Mouse (Mus musculus): ENCODE data around the gene Ascc2.

DNA sequence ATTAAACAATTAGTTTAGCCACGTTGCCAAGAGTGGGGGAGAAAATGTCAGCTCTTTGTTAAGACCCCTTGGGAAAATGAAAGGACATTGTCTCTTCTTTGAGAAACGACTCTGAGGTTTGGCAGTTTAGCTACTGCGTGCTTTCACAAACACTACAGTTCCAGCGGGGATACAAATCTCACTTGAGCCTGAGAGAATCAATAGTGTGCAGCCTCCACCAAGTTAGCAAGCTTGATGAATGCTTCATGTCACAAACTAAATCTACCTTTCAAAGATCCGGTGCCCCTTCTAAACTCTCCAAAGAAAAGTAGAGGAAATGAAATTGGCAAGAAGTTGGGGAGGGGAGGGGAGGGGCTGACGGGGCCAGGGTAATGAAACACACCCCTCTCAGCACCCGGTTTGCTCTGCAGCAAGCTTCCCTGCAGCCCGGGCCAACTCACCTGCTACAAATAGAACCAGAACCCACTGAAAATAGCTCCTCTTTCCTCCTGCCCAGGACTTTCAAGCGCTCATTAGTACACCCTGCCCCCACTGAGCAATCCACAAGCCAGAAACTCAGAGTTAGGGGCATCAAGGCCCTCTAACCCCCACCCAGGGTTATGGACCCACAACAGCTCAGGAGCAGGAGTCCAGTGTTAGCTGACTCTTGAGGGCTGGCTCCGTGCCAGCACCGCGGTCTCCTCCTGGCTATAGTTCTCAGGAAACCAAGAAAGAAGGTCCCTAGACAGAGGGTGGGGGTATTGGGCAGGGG is 34.7 kb upstream of the Ascc2 start:
- TF ChIP-seq CTCF (IDR thresholded peaks at IDR 0.05; ENCODE audit: low read depth): no peak
- no peak for TF ChIP-seq EP300 (IDR thresholded peaks at IDR 0.05; ENCODE audit: low read depth)

Data from liver, embryonic 14.5 days (tissue).